Mouse (Mus musculus): ENCODE measurements around the gene BC035947. TPM values are rescaled to one million over a fixed set of nuclear protein-coding genes. Genes with fewer than 3 reads are reported as not detected.
A peak's percentile ranks its signal among the peaks of the same experiment; 100 is the strongest.

The BC035947 gene
- polyA plus RNA-seq, 1 experiment: 2.6 TPM

GRCm38 (mm10) chr1:78536310-78537164 lies 24.6 kb upstream of the BC035947 start:
- WGBS: 32% methylated on average over 19 of the region's 19 CpGs
- no peaks in the 10 kb centered on the region for H3K27me3 ChIP-seq (ENCODE audit: control insufficient read depth, insufficient read depth, low read length)
- H3K27ac ChIP-seq (ENCODE audit: insufficient read depth, low read length): no peak overlapping the region
- peak; percentile 76 to 84 for DNase-seq
- no peaks in the 10 kb centered on the region for H3K4me1 ChIP-seq (ENCODE audit: control insufficient read depth, insufficient read depth, low read length)
- TF ChIP-seq CTCF (IDR thresholded peaks at IDR 0.05; ENCODE audit: borderline replicate concordance, insufficient read depth, low read depth, low read length) (peak; percentile 75), POLR2A (IDR thresholded peaks at IDR 0.05; ENCODE audit: borderline replicate concordance, insufficient read depth, low read length) (no peak)
- H3K4me3 ChIP-seq (replicated peaks; ENCODE audit: insufficient read depth, low read depth, low read length): no peak overlapping the region

GRCm38 (mm10) chr1:78534428-78535150 lies 22.6 kb upstream of the BC035947 start:
- Histone ChIP-seq H3K4me3 (replicated peaks; ENCODE audit: insufficient read depth, low read depth, low read length) (no peak overlapping the region), H3K4me1 (ENCODE audit: control insufficient read depth, insufficient read depth, low read length) (no peaks in the 10 kb centered on the region), H3K27ac (ENCODE audit: insufficient read depth, low read length) (no peak overlapping the region), H3K27me3 (ENCODE audit: control insufficient read depth, insufficient read depth, low read length) (no peaks in the 10 kb centered on the region)
- WGBS: 91% methylated on average over 9 of the region's 9 CpGs
- TF ChIP-seq POLR2A (IDR thresholded peaks at IDR 0.05; ENCODE audit: borderline replicate concordance, insufficient read depth, low read length) (no peak), CTCF (IDR thresholded peaks at IDR 0.05; ENCODE audit: borderline replicate concordance, insufficient read depth, low read depth, low read length) (no peak)
- DNase-seq: no peak

- TF ChIP-seq CTCF (IDR thresholded peaks at IDR 0.05; ENCODE audit: borderline replicate concordance, insufficient read depth, low read depth, low read length) (no peak), POLR2A (IDR thresholded peaks at IDR 0.05; ENCODE audit: borderline replicate concordance, insufficient read depth, low read length) (no peak)
- no peak for DNase-seq
Observed at GRCm38 (mm10) chr1:78532184-78532800, 20.3 kb upstream of the BC035947 start.

GRCm38 (mm10) chr1:78530500-78531215 lies 18.7 kb upstream of the BC035947 start:
- Histone ChIP-seq H3K27me3 (ENCODE audit: control insufficient read depth, insufficient read depth, low read length) (no peaks in the 10 kb centered on the region), H3K4me3 (replicated peaks; ENCODE audit: insufficient read depth, low read depth, low read length) (no peak overlapping the region), H3K27ac (ENCODE audit: insufficient read depth, low read length) (no peak overlapping the region), H3K4me1 (ENCODE audit: control insufficient read depth, insufficient read depth, low read length) (no peaks in the 10 kb centered on the region)
- TF ChIP-seq POLR2A (IDR thresholded peaks at IDR 0.05; ENCODE audit: borderline replicate concordance, insufficient read depth, low read length) (no peak), CTCF (IDR thresholded peaks at IDR 0.05; ENCODE audit: borderline replicate concordance, insufficient read depth, low read depth, low read length) (no peak)
- DNase-seq: no peak
- WGBS: 64% methylated on average over 7 of the region's 7 CpGs

More at GRCm38 (mm10) chr1:78532184-78532800, 20.3 kb upstream of the BC035947 start:
- Histone ChIP-seq H3K4me3 (replicated peaks; ENCODE audit: insufficient read depth, low read depth, low read length) (no peak overlapping the region), H3K27me3 (ENCODE audit: control insufficient read depth, insufficient read depth, low read length) (no peaks in the 10 kb centered on the region), H3K4me1 (ENCODE audit: control insufficient read depth, insufficient read depth, low read length) (no peaks in the 10 kb centered on the region), H3K27ac (ENCODE audit: insufficient read depth, low read length) (no peak overlapping the region)
- 48% methylated on average over 15 of the region's 15 CpGs for WGBS

GRCm38 (mm10) chr1:78529011-78529410 lies 17.1 kb upstream of the BC035947 start:
- H3K4me3 ChIP-seq (replicated peaks; ENCODE audit: insufficient read depth, low read depth, low read length): no peak overlapping the region
- H3K4me1 ChIP-seq (ENCODE audit: control insufficient read depth, insufficient read depth, low read length): no peaks in the 10 kb centered on the region
- no peak overlapping the region for H3K27ac ChIP-seq (ENCODE audit: insufficient read depth, low read length)
- 87% methylated on average over 8 of the region's 8 CpGs for WGBS
- DNase-seq: no peak
- TF ChIP-seq POLR2A (IDR thresholded peaks at IDR 0.05; ENCODE audit: borderline replicate concordance, insufficient read depth, low read length) (no peak), CTCF (IDR thresholded peaks at IDR 0.05; ENCODE audit: borderline replicate concordance, insufficient read depth, low read depth, low read length) (no peak)
- H3K27me3 ChIP-seq (ENCODE audit: control insufficient read depth, insufficient read depth, low read length): no peaks in the 10 kb centered on the region

GRCm38 (mm10) chr1:78528356-78528755 lies 16.4 kb upstream of the BC035947 start:
- H3K27ac ChIP-seq (ENCODE audit: insufficient read depth, low read length): no peak overlapping the region
- TF ChIP-seq POLR2A (IDR thresholded peaks at IDR 0.05; ENCODE audit: borderline replicate concordance, insufficient read depth, low read length) (no peak), CTCF (IDR thresholded peaks at IDR 0.05; ENCODE audit: borderline replicate concordance, insufficient read depth, low read depth, low read length) (no peak)
- no peak for DNase-seq
- no peaks in the 10 kb centered on the region for H3K4me1 ChIP-seq (ENCODE audit: control insufficient read depth, insufficient read depth, low read length)
- WGBS: 91% methylated on average over 3 of the region's 3 CpGs
- H3K4me3 ChIP-seq (replicated peaks; ENCODE audit: insufficient read depth, low read depth, low read length): no peak overlapping the region
- no peaks in the 10 kb centered on the region for H3K27me3 ChIP-seq (ENCODE audit: control insufficient read depth, insufficient read depth, low read length)

- TF ChIP-seq POLR2A (IDR thresholded peaks at IDR 0.05; ENCODE audit: borderline replicate concordance, insufficient read depth, low read length) (no peak), CTCF (IDR thresholded peaks at IDR 0.05; ENCODE audit: borderline replicate concordance, insufficient read depth, low read depth, low read length) (peak; percentile 87)
- WGBS: 45% methylated on average over 23 of the region's 23 CpGs
Observed at GRCm38 (mm10) chr1:78525189-78525886, 13.4 kb upstream of the BC035947 start.

More at GRCm38 (mm10) chr1:78525189-78525886, 13.4 kb upstream of the BC035947 start:
- peak; percentile 39 to 55 for DNase-seq
- Histone ChIP-seq H3K27me3 (ENCODE audit: control insufficient read depth, insufficient read depth, low read length) (no peaks in the 10 kb centered on the region), H3K4me1 (ENCODE audit: control insufficient read depth, insufficient read depth, low read length) (no peaks in the 10 kb centered on the region), H3K4me3 (replicated peaks; ENCODE audit: insufficient read depth, low read depth, low read length) (no peak overlapping the region), H3K27ac (ENCODE audit: insufficient read depth, low read length) (no peak overlapping the region)
